Mouse (Mus musculus): Measurements from ENCODE around the gene Ngfr. TPM values are rescaled to one million over a fixed set of nuclear protein-coding genes. Genes with fewer than 3 reads are reported as not detected.

Ngfr gene
- polyA plus RNA-seq, 1 experiment from 2014 or later: 13.4 TPM

DNA sequence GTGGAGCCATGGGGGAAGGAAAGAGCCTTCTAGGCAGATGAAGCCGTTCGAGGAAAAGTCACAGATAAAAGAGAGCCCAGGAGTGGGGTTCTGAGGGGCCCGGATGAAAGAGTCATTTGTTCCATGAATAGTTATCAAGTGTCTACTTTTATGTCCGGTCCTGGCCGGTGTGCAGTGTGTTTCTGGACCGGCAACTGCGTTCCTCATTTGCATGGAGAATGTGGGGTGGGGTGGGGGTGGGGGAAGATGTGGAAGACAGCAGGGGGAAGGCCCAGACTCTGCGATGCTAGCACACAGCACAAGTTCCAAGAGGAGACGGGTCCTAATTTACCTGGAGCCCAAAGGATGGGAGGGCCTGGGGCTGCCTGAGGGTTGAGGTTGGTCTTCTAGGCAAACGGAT lies 68.2 kb downstream of the Ngfr start:
- Histone ChIP-seq H3K27ac (replicated peaks; ENCODE audit: low read depth, low read length) (no peak overlapping the region), H3K4me3 (ENCODE audit: low read depth, low read length) (no peak overlapping the region), H3K4me1 (ENCODE audit: control insufficient read depth, insufficient read depth, low read length) (peaks cover 16% of the 10 kb centered on the region), H3K36me3 (ENCODE audit: control insufficient read depth, insufficient read depth, low read length) (no peaks in the 10 kb centered on the region), H3K4me2 (ENCODE audit: low read depth, severe bottlenecking) (no peak overlapping the region), H3K27me3 (ENCODE audit: control insufficient read depth, insufficient read depth, low read length) (peaks cover 8% of the 10 kb centered on the region), H3K9me3 (ENCODE audit: control insufficient read depth, low read length) (no peaks in the 10 kb centered on the region), H3K9ac (ENCODE audit: low read length) (no peak overlapping the region)
- ATAC-seq (ENCODE audit: insufficient number of reproducible peaks, low FRiP score, low TSS enrichment, low read depth) (no peak), DNase-seq (ENCODE audit: low spot score) (no peak)
- 71% methylated on average over 10 of the region's 10 CpGs for WGBS

Other genes starting within 250 kb of the Ngfr start
- 133 and 141 TPM in 2 replicates for gene Slc35b1, start 203.0 kb downstream of the Ngfr start, polyA plus RNA-seq (2014; fragmentation: Nextera tagmentation; extraction: Ambion mirVana)
- 112 and 114 TPM in 2 replicates for gene Spop, start 173.7 kb downstream of the Ngfr start, polyA plus RNA-seq (2014; fragmentation: Nextera tagmentation; extraction: Ambion mirVana)
- gene Nxph3, start 73.2 kb downstream of the Ngfr start, polyA plus RNA-seq (2014; fragmentation: Nextera tagmentation; extraction: Ambion mirVana): 0.37 and 1.5 TPM in 2 replicates
- gene Phb, start 79.2 kb upstream of the Ngfr start, polyA plus RNA-seq (2014; fragmentation: Nextera tagmentation; extraction: Ambion mirVana): 240 and 256 TPM in 2 replicates
- 11.7 and 13.7 TPM in 2 replicates for gene Zfp652, start 124.9 kb upstream of the Ngfr start, polyA plus RNA-seq (2014; fragmentation: Nextera tagmentation; extraction: Ambion mirVana)
- gene B130006D01Rik, start 135.9 kb upstream of the Ngfr start, polyA plus RNA-seq (2014; fragmentation: Nextera tagmentation; extraction: Ambion mirVana): 1.5 and 1.8 TPM in 2 replicates
- gene Phospho1, start 236.8 kb upstream of the Ngfr start, polyA plus RNA-seq (2014; fragmentation: Nextera tagmentation; extraction: Ambion mirVana): 0.60 TPM in 1 of 2 replicates, not detected in the other
- gene Gngt2, start 249.5 kb upstream of the Ngfr start, polyA plus RNA-seq (2014; fragmentation: Nextera tagmentation; extraction: Ambion mirVana): 8.1 and 9.8 TPM in 2 replicates